In genomic region chr9:75515464-75516113, GRCm38 (mm10) we compare ENCODE assay signal across 9 mouse cellular contexts. TPM values are rescaled to one million over a fixed set of nuclear protein-coding genes. Genes with fewer than 3 reads are reported as not detected.
DNase-seq lines count a peak whose midpoint lies in the region; ATAC-seq and TF ChIP-seq lines count a peak whose summit lies in the region.
"Had no signal": no experiment of that assay in that cellular context is flagged by ENCODE, and none has a peak within 500 bp of the region (broad histone marks: within the 10 kb centered on the region; RNA-seq: fewer than 3 reads in every experiment).

No protein-coding gene starts in this region.

- DNase-seq in gastrocnemius, adult 18-20 months (ENCODE audit: low spot score): peak; percentile 38
- DNase-seq in gastrocnemius, postnatal 25 days: no peak
- peak; percentile 79 for DNase-seq in embryonic facial prominence, embryonic 14.5 days (ENCODE audit: low spot score)
- peak; percentile 79 for DNase-seq in hindbrain, embryonic 14.5 days (ENCODE audit: low spot score)
- DNase-seq in layer of hippocampus, postnatal 14 days (ENCODE audit: low spot score in 2 of 2): peak; percentile 35 to 73
- peak; percentile 32 for DNase-seq in right cerebral cortex, postnatal 4 days

- no peak overlapping the region for H3K4me3 ChIP-seq in bone marrow, adult 2 months (replicated peaks; ENCODE audit: control insufficient read depth, low read depth, low read length)
- no peak overlapping the region for H3K4me3 ChIP-seq in embryonic facial prominence, embryonic 14.5 days (ENCODE audit: low read depth, low read length)
- H3K4me3 ChIP-seq in hindbrain, embryonic 14.5 days (replicated peaks; ENCODE audit: low read length): no peak overlapping the region
- H3K4me3 ChIP-seq: limb, embryonic 12.5 days had no signal

- peak; percentile 62 for TF ChIP-seq CTCF in bone marrow, adult 2 months (IDR thresholded peaks at IDR 0.05; ENCODE audit: control insufficient read depth, insufficient read depth, low read length)

- no peak for TF ChIP-seq POLR2A in bone marrow, adult 2 months (IDR thresholded peaks at IDR 0.05; ENCODE audit: borderline replicate concordance, control insufficient read depth, low read depth, low read length)

- ATAC-seq in embryonic facial prominence, embryonic 14.5 days (ENCODE audit: low read depth): peak; percentile 86
- peak; percentile 74; the same call in 1 of the 2 replicates for ATAC-seq in hindbrain, embryonic 14.5 days (ENCODE audit: low FRiP score)
- peak; percentile 97 for ATAC-seq in megakaryocyte-erythroid progenitor cell, adult 5-6 weeks (replicated peaks; ENCODE audit: low FRiP score, low TSS enrichment, poor library complexity, severe bottlenecking)

- peaks cover 48% of the 10 kb centered on the region for H3K36me3 ChIP-seq in embryonic facial prominence, embryonic 14.5 days (ENCODE audit: control insufficient read depth, insufficient read depth, low read length)
- peaks cover 25% of the 10 kb centered on the region for H3K36me3 ChIP-seq in hindbrain, embryonic 14.5 days (replicated peaks; ENCODE audit: control insufficient read depth, insufficient read depth)

- H3K27me3 ChIP-seq in embryonic facial prominence, embryonic 14.5 days (replicated peaks; ENCODE audit: control insufficient read depth, insufficient read depth, low read length): no peaks in the 10 kb centered on the region
- H3K27me3 ChIP-seq in hindbrain, embryonic 14.5 days (ENCODE audit: control insufficient read depth, insufficient read depth, low read length): no peaks in the 10 kb centered on the region
- H3K27me3 ChIP-seq: limb, embryonic 12.5 days had no signal

- no peaks in the 10 kb centered on the region for H3K4me1 ChIP-seq in bone marrow, adult 2 months (ENCODE audit: control insufficient read depth, insufficient read depth, low read length)
- no peaks in the 10 kb centered on the region for H3K4me1 ChIP-seq in embryonic facial prominence, embryonic 14.5 days (ENCODE audit: control insufficient read depth, insufficient read depth, low read length)
- no peaks in the 10 kb centered on the region for H3K4me1 ChIP-seq in hindbrain, embryonic 14.5 days (replicated peaks; ENCODE audit: control insufficient read depth, insufficient read depth, low read length)
- H3K4me1 ChIP-seq: limb, embryonic 12.5 days had no signal

- no peaks in the 10 kb centered on the region for H3K9me3 ChIP-seq in embryonic facial prominence, embryonic 14.5 days (ENCODE audit: control insufficient read depth, low read length)
- no peaks in the 10 kb centered on the region for H3K9me3 ChIP-seq in hindbrain, embryonic 14.5 days (ENCODE audit: control insufficient read depth, low read length)
- H3K9me3 ChIP-seq: limb, embryonic 12.5 days had no signal

- H3K9ac ChIP-seq in embryonic facial prominence, embryonic 14.5 days (ENCODE audit: low read depth, low read length): no peak overlapping the region
- no peak overlapping the region for H3K9ac ChIP-seq in hindbrain, embryonic 14.5 days
- H3K9ac ChIP-seq: limb, embryonic 12.5 days had no signal

- WGBS in bone marrow, adult 2 months: 78% methylated on average over 12 of the region's 12 CpGs
- 59% methylated on average over 12 of the region's 12 CpGs for WGBS in embryonic facial prominence, embryonic 14.5 days
- 69% methylated on average over 12 of the region's 12 CpGs for WGBS in hindbrain, embryonic 14.5 days

- no peak overlapping the region for H3K4me2 ChIP-seq in embryonic facial prominence, embryonic 14.5 days (ENCODE audit: low read depth, low read length)
- no peak overlapping the region for H3K4me2 ChIP-seq in hindbrain, embryonic 14.5 days (replicated peaks)
- H3K4me2 ChIP-seq: limb, embryonic 12.5 days had no signal

- no peak overlapping the region for H3K27ac ChIP-seq in bone marrow, adult 2 months (ENCODE audit: control insufficient read depth, insufficient read depth, low read depth, low read length, poor library complexity)
- no peak overlapping the region for H3K27ac ChIP-seq in embryonic facial prominence, embryonic 14.5 days (replicated peaks; ENCODE audit: low read depth, low read length)
- H3K27ac ChIP-seq in hindbrain, embryonic 14.5 days: no peak overlapping the region
- H3K27ac ChIP-seq: limb, embryonic 12.5 days had no signal

RNA-seq across cellular contexts. Expression of gene Tmod3, which starts 43.9 kb away (rescaled TPM):
- 10 to 100 TPM; 14.2 to 26.3 TPM for total RNA-seq in gastrocnemius, adult 18-20 months (2021)
- total RNA-seq in gastrocnemius, postnatal 25 days (2021): 10 to 100 TPM; 19.7 to 25.8 TPM
- 16.4 and 28.6 TPM in 2 replicates for polyA plus RNA-seq in bone marrow, adult 2 months (2011; ENCODE audit: insufficient read depth, insufficient read length, low replicate concordance, missing spikeins)
- polyA plus RNA-seq in embryonic facial prominence, embryonic 14.5 days (2014; fragmentation: Nextera tagmentation; extraction: Ambion mirVana): 124 and 125 TPM in 2 replicates
- 66.2 and 75.2 TPM in 2 replicates for polyA plus RNA-seq in hindbrain, embryonic 14.5 days (2014; fragmentation: Nextera tagmentation; extraction: Ambion mirVana)
- 10 to 100 TPM; 51.5 to 61.4 TPM for total RNA-seq in layer of hippocampus, postnatal 14 days (2021)
- total RNA-seq in megakaryocyte-erythroid progenitor cell, adult 5-6 weeks (2014; fragmentation: Nextera tagmentation): 26.5 and 30.0 TPM in 2 replicates
- 45.0 and 65.9 TPM in 2 replicates for total RNA-seq in megakaryocyte-erythroid progenitor cell, adult 5-6 weeks (2017)
